Mouse (Mus musculus): ENCODE data around the gene Mbd3l2. TPM values are rescaled to one million over a fixed set of nuclear protein-coding genes. Genes with fewer than 3 reads are reported as not detected.

Mbd3l2 gene
- polyA plus RNA-seq, 1 experiment from 2014 or later: not detected

Small RNA genes within 50 kb of the gene (microRNA-seq; reads per million reads assigned to microRNA genes)
- not detected for gene Gm22854

Other genes with a start within 250 kb of the Mbd3l2 start
- 61.5 and 80.9 TPM in 2 replicates for gene Chordc1, start 138.5 kb upstream of the Mbd3l2 start, polyA plus RNA-seq (2015; fragmentation: Nextera tagmentation; extraction: Ambion mirVana)
- gene Naalad2, start 27.7 kb upstream of the Mbd3l2 start, polyA plus RNA-seq (2015; fragmentation: Nextera tagmentation; extraction: Ambion mirVana): 2.8 and 3.0 TPM in 2 replicates
- not detected in 2 replicates for gene Ubtfl1, start 26.2 kb upstream of the Mbd3l2 start, polyA plus RNA-seq (2015; fragmentation: Nextera tagmentation; extraction: Ambion mirVana)
- 3.5 and 4.3 TPM in 2 replicates for gene Zfp558, start 47.6 kb downstream of the Mbd3l2 start, polyA plus RNA-seq (2015; fragmentation: Nextera tagmentation; extraction: Ambion mirVana)
- gene Mbd3l1, start 47.7 kb downstream of the Mbd3l2 start, polyA plus RNA-seq (2015; fragmentation: Nextera tagmentation; extraction: Ambion mirVana): not detected in 2 replicates
- 1.4 and 1.5 TPM in 2 replicates for gene Muc16, start 243.9 kb downstream of the Mbd3l2 start, polyA plus RNA-seq (2015; fragmentation: Nextera tagmentation; extraction: Ambion mirVana)